ENCODE assay signal across 17 mouse cellular contexts in genomic region chrX:10516925-10517324, GRCm38 (mm10).
"Had no signal": no experiment of that assay in that cellular context is flagged by ENCODE, and none has a peak within 500 bp of the region (broad histone marks: within the 10 kb centered on the region; RNA-seq: fewer than 3 reads in every experiment).

No protein-coding gene starts in this region.

- H3K27me3 ChIP-seq: limb, embryonic 12.5 days; limb, embryonic 15.5 days; midbrain, embryonic 12.5 days; midbrain, embryonic 15.5 days; neural tube, embryonic 12.5 days; neural tube, embryonic 15.5 days had no signal

- H3K4me1 ChIP-seq: limb, embryonic 12.5 days; limb, embryonic 15.5 days; midbrain, embryonic 12.5 days; neural tube, embryonic 12.5 days; neural tube, embryonic 15.5 days had no signal

- ATAC-seq: liver, postnatal 0 days; lung, postnatal 0 days; midbrain, embryonic 15.5 days had no signal

- H3K9me3 ChIP-seq: limb, embryonic 12.5 days; limb, embryonic 15.5 days; midbrain, embryonic 12.5 days; midbrain, embryonic 15.5 days; neural tube, embryonic 12.5 days; neural tube, embryonic 15.5 days had no signal

- DNase-seq: kidney, adult 2 months; kidney, postnatal 25 days; left cerebral cortex, postnatal 4 days; liver, postnatal 0 days; lung, embryonic 14.5 days; thymus, adult 18-20 months; thymus, postnatal 36 days had no signal

- H3K4me3 ChIP-seq: limb, embryonic 12.5 days; limb, embryonic 15.5 days; midbrain, embryonic 12.5 days; midbrain, embryonic 15.5 days; neural tube, embryonic 12.5 days; neural tube, embryonic 15.5 days had no signal

- H3K4me2 ChIP-seq: limb, embryonic 12.5 days; limb, embryonic 15.5 days; liver, embryonic 11.5 days; lung, embryonic 14.5 days; midbrain, embryonic 12.5 days; midbrain, embryonic 15.5 days; neural tube, embryonic 12.5 days; neural tube, embryonic 15.5 days had no signal

- H3K9ac ChIP-seq: limb, embryonic 12.5 days; limb, embryonic 15.5 days; liver, embryonic 14.5 days; liver, postnatal 0 days; lung, embryonic 14.5 days; midbrain, embryonic 12.5 days; midbrain, embryonic 15.5 days; neural tube, embryonic 12.5 days; neural tube, embryonic 15.5 days had no signal

- H3K36me3 ChIP-seq: limb, embryonic 12.5 days; limb, embryonic 15.5 days; midbrain, embryonic 12.5 days; midbrain, embryonic 15.5 days; neural tube, embryonic 12.5 days; neural tube, embryonic 15.5 days had no signal

- H3K27ac ChIP-seq: limb, embryonic 12.5 days; limb, embryonic 15.5 days; liver, embryonic 14.5 days; macrophage; midbrain, embryonic 12.5 days; midbrain, embryonic 15.5 days; neural tube, embryonic 12.5 days; neural tube, embryonic 15.5 days had no signal
